Mouse (Mus musculus) stomach, postnatal 0 days (tissue): ENCODE results near the gene Btc.

Experiments
- CTCF ChIP-seq: IDR thresholded peaks from 2 replicates; pipeline ENCODE4 v1.5.1; 2016; ENCODE audit warnings: antibody characterized with exemption, low read depth, mild to moderate bottlenecking, moderate library complexity
- EP300 ChIP-seq: optimal IDR thresholded peaks from 2 replicates; pipeline ENCODE3; 2016; ENCODE audit warnings: antibody characterized with exemption

- TF ChIP-seq CTCF (no peak), EP300 (no peak)
Observed at GRCm38 (mm10) chr5:91404263-91404662, 1.5 kb upstream of the Btc start.
